Mouse (Mus musculus): ENCODE results near the gene Fam92a. TPM values are rescaled to one million over a fixed set of nuclear protein-coding genes. Genes with fewer than 3 reads are reported as not detected.
"Not testable (repeated sequence)": the region's sequence is repeated elsewhere in the genome, so short reads cannot be mapped to it uniquely, and the experiment has no call there.

The Fam92a gene
- total RNA-seq (2017): 60.6 and 100 TPM in 2 replicates

DNA sequence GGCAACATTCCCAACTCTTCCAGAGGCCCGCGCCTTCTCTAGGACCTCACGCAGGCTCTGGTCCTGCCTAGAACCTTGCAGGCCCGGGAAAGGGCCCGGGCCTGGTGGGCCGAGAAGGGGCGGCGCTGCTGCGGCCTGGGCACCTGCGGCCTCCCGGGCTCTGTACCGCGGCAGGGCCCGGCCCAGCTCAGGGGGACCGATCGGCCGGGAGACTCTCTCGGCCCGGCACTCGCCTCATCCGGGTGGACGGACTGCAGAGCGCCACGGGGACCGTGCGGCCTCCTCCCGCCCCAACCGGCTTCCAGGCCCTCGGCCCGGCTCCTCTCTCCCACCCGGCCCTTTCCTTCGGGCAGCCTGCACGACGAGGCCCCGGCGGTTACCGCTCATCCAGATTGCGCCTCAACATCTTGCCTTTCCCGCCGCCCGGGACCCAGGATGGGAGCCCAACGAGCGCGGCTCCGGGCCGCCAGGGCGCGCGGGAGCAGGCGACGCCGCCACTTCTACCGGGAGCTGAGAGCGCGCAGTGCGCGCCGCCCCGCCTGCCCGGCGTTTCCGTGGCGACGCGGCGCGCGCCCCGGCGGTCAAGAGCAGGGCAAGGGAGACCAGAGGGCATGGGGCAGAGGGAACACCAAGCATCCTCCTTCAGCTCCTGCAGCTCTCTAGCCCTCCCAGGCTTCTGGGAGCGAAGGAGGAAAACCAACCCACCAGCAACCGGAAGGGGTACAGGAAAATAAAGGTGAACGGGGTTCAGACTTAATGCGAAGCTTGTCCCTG, at the start of gene Fam92a:
Gene Fam92a, minus strand, starts transcription at position 698 of the 774 bp plus-strand sequence.
- peak; percentile 56 to 58 for ATAC-seq (replicated peaks in 1 of 2; ENCODE audit: insufficient read depth in 1 of 2, low FRiP score in 2 of 2, low TSS enrichment in 1 of 2, low read depth in 1 of 2, poor library complexity in 2 of 2, severe bottlenecking in 2 of 2)

DNA sequence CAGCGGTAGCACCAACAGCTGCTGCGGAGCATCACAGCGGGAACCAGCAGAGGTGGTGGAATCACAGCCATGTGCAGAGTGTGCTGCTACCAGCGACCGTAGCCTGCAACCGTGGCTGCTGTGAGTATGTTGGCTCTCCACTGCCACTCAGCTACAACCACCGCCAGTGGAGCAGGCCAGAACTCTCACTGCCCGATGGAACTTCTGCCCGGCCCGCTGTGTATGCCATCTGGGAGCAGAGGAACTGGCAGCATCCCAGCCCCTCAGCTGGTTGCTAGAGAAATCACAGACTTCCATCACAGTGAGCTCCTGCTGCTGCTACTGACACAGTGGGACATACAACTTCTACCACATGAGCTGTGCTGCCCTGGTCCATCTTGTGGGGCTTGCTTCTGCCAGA, 7.2 kb upstream of the Fam92a start:
- no peak for ATAC-seq (replicated peaks in 1 of 2; ENCODE audit: insufficient read depth in 1 of 2, low FRiP score in 2 of 2, low TSS enrichment in 1 of 2, low read depth in 1 of 2, poor library complexity in 2 of 2, severe bottlenecking in 2 of 2)

DNA sequence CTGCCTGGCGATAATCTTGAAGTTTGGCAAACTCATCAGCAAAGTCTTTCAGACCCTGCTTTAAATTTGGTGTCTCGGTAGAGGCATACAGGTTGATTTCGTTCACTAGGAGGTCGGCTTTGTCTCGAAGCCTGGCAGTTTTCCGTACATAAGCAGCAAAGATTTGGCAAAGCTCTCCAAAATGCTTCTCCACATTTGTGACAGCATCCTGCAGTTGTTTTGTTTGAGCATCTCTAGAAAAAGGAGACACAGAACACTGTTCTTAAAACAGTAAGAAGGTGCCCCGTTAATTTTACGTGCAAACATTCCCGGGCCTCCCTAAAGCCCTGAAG, 863 bp downstream of the Fam92a start:
- ATAC-seq (replicated peaks in 1 of 2; ENCODE audit: insufficient read depth in 1 of 2, low FRiP score in 2 of 2, low TSS enrichment in 1 of 2, low read depth in 1 of 2, poor library complexity in 2 of 2, severe bottlenecking in 2 of 2): no peak

DNA sequence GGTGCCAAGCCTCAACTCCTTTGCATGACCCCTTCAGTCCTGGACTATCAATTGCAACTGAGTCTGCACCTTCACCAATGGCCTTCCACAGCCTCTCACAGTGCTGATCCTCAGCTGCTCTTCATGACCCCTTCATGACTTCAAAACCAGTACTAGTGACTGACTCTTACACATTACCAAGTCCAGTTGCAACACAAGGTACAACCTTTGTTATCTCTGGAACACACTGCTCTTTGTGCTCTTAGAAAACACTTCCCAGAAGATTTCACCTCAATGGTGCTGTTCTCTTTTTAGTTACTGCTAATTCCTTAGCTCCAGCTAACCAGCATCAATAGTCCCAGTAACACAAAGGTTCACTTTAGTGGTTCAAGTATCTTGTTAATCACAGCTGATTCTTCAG, 24.2 kb downstream of the Fam92a start:
- ATAC-seq (replicated peaks in 1 of 2; ENCODE audit: insufficient read depth in 1 of 2, low FRiP score in 2 of 2, low TSS enrichment in 1 of 2, low read depth in 1 of 2, poor library complexity in 2 of 2, severe bottlenecking in 2 of 2): no peak

DNA sequence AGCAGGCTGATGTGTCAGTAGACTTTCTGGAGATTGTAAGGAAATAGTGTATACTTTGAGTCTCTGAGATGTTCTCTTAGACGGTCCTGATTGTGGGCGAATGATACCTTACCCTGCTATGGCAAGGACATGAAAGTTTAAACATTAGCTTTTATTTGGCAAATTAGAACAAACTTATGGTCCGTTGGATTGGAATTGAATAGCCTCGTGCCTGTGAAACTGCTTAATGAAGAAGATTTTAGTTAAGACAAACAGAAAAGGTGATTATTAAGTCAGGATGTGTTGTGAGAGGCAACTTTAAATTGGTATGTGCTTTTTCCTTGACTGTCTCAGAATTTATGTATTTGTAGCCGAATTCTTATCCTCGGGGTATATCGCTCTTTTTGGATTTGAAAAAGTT, 30.3 kb downstream of the Fam92a start:
- not testable (repeated sequence) for ATAC-seq (replicated peaks in 1 of 2; ENCODE audit: insufficient read depth in 1 of 2, low FRiP score in 2 of 2, low TSS enrichment in 1 of 2, low read depth in 1 of 2, poor library complexity in 2 of 2, severe bottlenecking in 2 of 2)

DNA sequence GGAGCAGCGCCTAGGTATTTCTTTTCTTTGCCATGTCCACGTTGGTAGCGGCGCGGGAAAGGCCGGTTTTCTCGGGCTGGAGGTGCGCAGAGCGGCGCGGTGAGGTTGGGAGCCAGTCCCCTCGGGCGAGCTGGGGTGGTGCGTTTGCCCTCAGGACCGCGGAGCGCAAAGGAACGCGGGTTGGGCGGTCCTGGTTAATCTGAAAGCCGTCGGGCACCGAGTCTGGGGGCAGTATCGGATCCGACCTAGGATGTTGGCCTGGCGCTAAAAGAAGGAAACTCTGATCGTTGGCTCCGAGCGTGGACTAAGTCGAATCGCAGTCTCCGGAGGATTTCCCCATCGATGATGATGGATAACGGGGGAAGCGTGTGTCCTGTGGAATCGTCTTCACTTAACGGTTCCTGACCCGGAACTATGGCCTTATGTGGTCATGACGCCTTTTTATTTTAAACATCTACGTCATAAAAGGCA, 31.2 kb downstream of the Fam92a start:
- ATAC-seq (replicated peaks in 1 of 2; ENCODE audit: insufficient read depth in 1 of 2, low FRiP score in 2 of 2, low TSS enrichment in 1 of 2, low read depth in 1 of 2, poor library complexity in 2 of 2, severe bottlenecking in 2 of 2): peak; percentile 69 to 75

DNA sequence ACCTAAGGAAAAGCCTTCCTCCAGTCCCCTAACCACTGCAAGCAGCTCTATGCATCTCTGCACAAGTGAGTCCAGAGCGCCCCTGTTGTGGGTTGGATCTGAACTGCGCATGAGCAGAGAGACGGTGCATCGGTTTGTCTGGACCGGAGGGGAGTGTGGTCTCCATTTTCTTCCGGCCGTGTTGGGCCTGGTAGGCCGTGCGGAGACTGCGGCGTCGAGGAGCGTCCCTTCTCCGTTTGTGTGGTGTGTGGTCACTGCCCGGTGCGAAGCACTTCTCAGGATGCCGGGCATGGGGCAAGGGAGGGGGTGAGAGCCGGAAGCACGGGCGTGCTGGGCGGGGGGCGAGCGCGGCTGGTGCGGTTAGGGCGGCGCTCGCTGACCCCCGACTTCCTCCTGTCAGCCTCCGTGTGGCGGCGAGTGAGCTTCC, 31.7 kb downstream of the Fam92a start, which contains the start of gene Rbm12b1:
Gene Rbm12b1, plus strand, starts transcription at position 124 of the 427 bp plus-strand sequence.
- peak; percentile 92 to 96 for ATAC-seq (replicated peaks in 1 of 2; ENCODE audit: insufficient read depth in 1 of 2, low FRiP score in 2 of 2, low TSS enrichment in 1 of 2, low read depth in 1 of 2, poor library complexity in 2 of 2, severe bottlenecking in 2 of 2)

Other genes starting within 250 kb of the Fam92a start
- gene Gm10604, start 190.8 kb downstream of the Fam92a start, total RNA-seq (2017): not detected in 2 replicates
- 38.2 and 42.6 TPM in 2 replicates for gene Rbm12b2, start 82.6 kb downstream of the Fam92a start, total RNA-seq (2017)
- 16.8 and 21.4 TPM in 2 replicates for gene Rbm12b1, start 31.8 kb downstream of the Fam92a start, total RNA-seq (2017)